Mouse (Mus musculus): ENCODE results near the gene Ifit1bl1. TPM values are rescaled to one million over a fixed set of nuclear protein-coding genes. Genes with fewer than 3 reads are reported as not detected.
"Not testable (repeated sequence)": the region's sequence is repeated elsewhere in the genome, so short reads cannot be mapped to it uniquely, and the experiment has no call there.

Gene Ifit1bl1
- total RNA-seq (2021): 1 to 10 TPM; 1.1 to 1.4 TPM
- long read RNA-seq, partial matches to known transcripts: 2 of 2 reads
- long read RNA-seq, other reads (novel, unspliced or antisense): 0 of 2 reads

DNA sequence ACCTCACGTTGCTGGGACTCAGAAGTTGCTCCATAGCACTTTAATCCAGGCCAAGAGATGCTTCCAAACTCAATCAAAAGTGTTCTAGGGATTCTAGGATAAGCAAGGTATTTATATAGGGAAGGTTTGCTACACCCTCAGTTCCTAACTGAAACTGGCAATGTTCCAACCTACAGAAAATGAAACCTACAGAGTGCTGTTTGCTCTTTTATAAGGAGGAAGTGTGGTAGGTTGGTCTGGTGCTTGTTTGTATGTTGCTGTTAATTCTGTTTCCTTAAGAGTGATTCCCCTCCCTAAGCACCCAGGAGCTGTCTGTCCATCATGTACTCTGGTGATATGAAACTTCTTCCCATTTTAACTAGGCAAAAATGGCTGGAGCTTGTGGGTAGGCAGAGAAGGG is at the start of gene Ifit1bl1:
Gene Ifit1bl1, minus strand, starts transcription at position 69 of the 400 bp plus-strand sequence.
- DNase-seq (ENCODE audit: low spot score in 2 of 2): not testable (repeated sequence)

DNA sequence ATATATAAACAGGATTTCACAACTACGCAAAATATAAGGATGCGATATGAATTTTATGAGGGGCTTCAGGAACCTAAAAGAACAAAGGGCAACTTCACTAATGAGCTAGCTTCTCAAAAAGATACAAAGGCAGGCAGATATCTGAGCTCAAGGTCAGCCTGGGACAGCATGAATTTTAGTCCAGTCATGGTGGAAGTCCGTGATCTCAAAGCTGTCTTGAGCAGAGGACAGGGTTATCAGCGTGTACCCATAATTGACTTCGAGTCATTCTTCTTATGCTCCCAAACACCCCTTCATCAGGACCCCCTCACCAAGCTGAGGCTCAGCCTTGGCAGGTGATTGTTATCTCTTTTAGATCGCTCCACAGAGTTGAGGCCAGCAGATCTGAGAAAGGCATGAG is 49.2 kb upstream of the Ifit1bl1 start:
- DNase-seq (ENCODE audit: low spot score in 2 of 2): no peak

DNA sequence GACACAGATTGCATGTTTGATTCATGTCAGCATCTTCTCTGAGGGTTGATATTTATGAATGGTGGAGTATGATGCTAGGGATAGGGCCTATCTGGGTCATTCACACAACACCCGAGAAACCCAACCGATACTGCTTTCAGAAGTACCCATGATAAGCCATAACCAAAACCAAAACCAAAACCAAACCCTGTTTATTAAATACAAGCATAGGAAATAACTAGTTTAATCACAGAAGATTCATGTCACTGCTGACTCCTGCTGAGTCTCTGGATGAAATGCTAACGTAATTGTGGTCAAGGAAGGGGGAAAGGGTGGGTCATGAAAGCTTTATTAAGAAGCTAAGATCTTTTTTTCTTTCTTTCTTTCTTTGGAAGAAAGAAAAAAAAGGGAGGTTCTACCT is 48.5 kb upstream of the Ifit1bl1 start:
- DNase-seq (ENCODE audit: low spot score in 2 of 2): no peak

DNA sequence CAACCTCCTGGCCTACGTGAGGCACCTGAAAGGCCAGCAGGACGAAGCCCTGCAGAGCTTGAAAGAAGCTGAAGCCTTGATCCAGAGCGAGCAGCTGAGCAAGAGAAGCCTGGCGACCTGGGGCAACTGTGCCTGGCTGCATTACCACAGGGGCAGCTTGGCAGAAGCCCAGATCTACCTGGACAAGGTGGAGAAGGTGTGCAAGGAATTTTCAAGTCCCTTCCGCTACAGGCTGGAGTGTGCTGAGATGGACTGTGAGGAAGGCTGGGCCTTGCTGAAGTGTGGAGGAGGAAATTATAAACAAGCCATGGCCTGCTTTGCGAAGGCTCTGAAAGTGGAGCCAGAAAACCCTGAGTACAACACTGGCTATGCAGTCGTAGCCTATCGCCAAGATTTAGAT is 45.9 kb upstream of the Ifit1bl1 start:
- not testable (repeated sequence) for DNase-seq (ENCODE audit: low spot score in 2 of 2)

DNA sequence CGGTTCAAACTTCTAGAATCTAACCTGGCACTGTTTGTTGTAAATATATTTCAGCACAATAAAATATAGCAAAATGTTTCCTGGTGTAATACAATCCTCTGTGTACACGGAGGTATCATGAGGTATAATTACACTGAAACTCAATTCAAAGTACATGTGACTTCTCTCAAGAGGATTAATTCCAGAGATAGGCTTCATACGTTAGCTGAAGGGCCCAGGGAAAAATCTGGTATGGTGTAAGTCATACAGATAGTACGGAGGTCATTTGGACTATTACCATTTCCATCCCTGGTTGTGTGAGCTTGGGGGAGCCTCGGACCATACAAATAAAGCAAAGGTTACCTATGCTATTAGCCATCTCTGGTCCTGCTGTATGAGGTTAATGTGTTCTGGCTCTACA is 40.9 kb upstream of the Ifit1bl1 start:
- DNase-seq (ENCODE audit: low spot score in 2 of 2): no peak

DNA sequence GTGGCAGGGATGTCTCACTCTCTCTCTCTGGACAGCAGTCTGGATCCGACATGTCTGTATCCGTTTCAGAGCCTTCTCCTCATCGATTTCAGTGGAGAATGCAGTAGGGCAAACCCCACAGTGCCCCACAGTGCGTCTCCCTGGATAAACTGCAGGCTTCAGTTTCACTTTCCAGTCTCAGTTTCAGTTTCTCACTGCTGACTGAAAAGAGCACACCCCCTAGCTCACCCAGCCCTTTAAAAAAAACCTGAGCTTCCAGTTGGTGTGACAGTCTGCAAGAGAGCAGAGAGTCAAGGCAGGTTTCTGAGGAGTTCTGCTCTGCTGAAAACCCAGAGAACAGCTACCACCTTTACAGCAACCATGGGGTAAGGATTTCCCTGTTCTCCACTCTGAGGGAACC is 38.9 kb upstream of the Ifit1bl1 start, which contains the start of the genes Ifit1bl2 and Ifit1:
Gene Ifit1bl2, minus strand, starts transcription at position 121 of the 400 bp plus-strand sequence.
Gene Ifit1, plus strand, starts transcription at position 249 of the 400 bp plus-strand sequence.
- no peak for DNase-seq (ENCODE audit: low spot score in 2 of 2)

DNA sequence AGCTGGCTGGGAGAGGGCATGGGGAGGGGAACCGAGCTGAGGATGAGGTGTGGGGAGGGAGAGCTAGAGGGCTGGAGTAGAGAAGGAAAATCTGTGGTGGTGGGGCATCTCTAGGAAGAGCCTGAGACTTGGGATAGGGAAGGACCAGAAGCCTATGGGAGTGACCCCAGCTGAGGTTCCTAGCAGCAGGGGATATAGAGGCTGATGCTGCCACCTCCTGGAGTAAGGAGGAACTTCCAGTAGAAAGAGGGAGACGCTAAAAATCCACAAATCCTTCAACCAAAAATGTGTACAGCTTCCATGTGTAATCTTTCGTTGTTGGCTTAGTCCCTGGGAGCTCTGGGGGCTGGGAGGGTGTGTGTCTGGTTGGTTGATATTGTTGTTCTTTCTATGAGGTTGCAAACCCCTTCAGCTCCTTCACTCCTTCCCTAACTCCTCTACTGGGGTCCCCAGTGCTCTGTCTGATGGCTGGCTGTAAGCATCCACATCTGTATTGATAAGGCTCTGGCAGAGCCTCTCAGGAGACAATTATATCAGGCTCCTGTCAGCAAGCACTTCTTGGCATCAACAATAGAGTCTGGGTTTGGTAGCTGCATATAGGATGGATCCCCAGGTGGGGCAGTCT is 35.3 kb upstream of the Ifit1bl1 start:
- peak; percentile 66 to 69 for DNase-seq (ENCODE audit: low spot score in 2 of 2)

DNA sequence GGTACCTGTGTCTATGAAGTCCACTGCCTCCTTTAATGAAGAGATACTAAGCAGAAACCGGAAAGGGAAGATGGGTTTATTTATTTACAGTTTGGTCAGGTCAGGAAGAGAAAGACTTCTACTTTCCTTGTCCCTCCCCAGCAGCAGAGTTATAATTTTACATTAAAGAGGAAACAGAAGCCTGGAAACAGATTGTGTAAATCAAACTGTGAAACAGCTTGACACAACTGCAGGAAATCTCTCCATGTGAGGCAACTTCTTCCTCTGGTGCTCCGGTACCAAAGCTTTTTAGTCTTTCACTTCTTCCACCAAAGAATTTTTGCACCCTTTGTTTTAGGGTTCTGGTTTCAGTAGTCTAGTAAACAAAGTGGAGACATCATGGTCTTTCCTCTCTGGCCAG is 31.7 kb upstream of the Ifit1bl1 start:
- DNase-seq (ENCODE audit: low spot score in 2 of 2): no peak

DNA sequence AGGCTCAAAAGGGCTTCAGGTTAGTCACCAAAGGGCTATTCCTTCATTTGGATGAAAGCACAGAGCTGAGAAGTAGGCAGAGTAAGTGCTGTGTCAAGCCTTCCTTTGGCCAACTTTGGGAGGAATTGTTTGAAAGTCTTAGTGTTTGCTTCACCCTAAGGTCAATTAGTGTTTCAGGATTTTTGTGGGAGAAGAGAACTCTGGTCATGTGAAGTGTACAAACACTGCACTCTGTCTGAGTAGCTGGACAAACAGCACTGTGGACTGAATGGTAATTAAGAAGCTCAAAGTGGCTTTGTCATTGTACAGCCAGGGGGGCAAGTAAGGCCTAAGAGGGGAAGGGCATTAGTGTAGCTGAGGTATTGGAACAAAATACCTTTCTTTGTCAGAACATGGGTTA is 29.7 kb upstream of the Ifit1bl1 start:
- no peak for DNase-seq (ENCODE audit: low spot score in 2 of 2)

DNA sequence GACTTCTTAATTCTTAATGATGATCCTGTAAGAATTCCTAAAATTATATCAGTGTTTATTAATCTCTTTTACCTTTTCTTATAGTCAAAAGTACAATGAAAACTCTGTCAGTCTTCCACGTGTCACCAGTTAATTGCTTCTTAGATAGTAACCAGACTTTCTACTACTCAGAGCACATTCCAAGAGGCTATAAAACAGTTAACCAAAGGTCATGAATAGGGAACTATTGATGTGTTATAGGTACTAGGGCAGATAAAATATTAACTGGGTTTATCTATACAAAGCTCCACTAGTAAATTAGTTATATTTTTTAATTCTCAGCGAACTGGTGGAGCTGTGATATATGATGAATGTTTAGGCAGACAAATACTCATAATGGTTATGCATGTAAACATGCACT is 25.7 kb upstream of the Ifit1bl1 start:
- no peak for DNase-seq (ENCODE audit: low spot score in 2 of 2)

DNA sequence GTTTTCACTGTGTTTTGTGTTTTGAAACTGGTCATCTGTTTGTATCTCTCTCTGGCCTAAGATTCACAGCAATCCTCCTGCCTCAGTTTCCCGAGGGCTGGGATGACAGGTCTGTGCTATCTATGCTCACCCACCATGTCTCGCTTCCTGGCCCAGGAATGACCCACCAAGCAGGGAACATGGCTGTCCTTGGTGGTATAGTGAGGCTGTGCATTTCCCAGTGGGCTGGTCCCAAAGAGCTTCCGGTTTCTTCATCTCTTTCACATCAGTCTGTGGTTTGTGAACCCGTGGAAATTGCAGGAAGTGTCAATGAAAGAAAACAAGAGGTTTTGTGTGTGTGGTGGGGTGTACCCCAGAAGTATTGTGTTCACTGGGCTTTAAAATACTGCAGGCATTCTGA is 22.9 kb upstream of the Ifit1bl1 start:
- DNase-seq (ENCODE audit: low spot score in 2 of 2): no peak

DNA sequence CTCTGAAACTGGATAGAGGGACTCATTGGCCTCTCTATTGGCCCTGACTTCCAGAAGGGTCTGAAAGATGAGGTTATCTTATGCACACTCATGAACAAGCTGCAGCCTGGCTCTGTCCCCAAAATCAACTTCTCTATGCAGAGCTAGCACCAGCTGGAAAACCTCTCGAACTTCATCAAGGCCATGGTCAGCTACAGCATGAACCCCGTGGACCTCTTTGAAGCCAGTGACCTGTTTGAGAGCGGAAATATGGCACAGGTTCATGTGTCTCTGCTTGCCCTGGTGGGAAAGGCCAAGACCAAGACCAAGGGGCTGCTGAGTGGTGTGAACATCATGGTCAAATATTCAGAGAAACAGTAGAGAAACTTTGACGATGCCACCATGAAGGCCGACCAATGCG is 22.0 kb upstream of the Ifit1bl1 start:
- no peak for DNase-seq (ENCODE audit: low spot score in 2 of 2)

DNA sequence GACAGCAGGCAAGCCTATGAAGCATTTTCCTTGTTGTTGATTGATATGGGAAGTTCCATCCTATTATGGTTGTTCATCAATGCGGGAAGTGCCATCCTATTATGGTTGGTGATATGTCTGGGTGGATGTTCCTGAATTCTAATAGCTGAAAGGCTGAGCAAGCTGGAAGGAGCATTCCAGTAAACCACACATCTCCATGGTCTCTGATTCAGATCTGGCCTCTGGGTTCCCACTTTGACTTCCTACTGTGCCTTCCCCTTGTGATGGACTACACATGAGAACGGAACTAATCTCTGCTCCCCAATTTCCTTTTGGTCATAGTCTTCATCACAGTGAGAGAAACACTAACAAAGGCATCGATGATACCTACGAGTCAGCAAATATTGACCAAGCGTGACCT is 19.1 kb upstream of the Ifit1bl1 start:
- DNase-seq (ENCODE audit: low spot score in 2 of 2): no peak

DNA sequence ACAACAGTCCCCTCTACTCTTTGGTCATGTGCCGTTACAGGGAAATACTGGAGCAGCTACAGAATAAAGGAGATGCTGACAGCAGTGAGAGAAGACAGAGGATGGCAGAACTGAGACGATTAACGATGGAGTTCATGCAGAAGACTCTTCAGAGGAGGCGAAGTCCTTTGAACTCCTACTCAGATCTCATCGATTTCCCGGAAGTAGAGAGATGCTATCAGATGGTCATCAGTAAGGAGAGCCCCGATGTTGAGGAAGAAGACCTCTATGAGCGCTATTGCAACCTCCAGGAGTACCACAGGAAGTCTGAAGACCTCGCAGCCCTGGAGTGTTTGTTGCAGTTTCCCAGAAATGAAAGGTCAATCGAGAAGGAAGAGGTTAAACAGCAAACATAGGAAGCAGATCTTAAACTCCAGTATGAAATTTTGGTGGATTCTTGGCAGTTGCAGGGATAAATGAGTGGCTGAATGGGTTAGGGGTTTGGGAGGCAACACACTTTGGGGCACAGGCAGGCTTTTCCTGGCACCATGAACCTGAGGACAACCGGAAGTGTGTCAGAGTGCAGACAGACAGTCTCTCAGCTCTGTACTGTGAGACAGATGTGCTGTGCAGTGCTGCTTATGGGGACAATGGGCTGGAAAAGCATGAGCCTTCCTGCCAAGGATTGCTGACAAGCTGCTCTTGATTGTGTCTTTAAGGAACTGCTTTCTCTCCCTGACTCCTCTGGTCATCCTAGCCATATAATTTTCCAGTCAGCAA is 10.7 kb upstream of the Ifit1bl1 start:
- not testable (repeated sequence) for DNase-seq (ENCODE audit: low spot score in 2 of 2)

DNA sequence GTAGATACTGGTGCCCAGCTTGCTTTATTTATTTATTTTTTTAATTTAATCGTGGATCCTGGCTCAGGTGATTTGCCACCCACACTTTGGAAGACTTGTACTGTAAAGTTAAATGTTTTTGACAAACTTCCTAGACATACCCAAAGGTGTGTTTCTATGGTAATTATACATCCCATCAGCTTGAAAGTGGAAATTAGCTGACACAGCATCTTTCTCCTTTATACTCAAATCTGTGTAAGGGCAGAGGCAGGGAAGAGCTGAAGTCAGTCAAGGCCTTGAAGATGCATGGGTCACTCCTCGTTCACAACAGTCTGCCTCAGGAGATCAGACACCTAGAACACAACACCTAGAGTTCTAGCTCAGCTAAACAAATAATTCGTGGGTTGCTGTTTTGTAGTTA is 8.4 kb upstream of the Ifit1bl1 start:
- not testable (repeated sequence) for DNase-seq (ENCODE audit: low spot score in 2 of 2)

DNA sequence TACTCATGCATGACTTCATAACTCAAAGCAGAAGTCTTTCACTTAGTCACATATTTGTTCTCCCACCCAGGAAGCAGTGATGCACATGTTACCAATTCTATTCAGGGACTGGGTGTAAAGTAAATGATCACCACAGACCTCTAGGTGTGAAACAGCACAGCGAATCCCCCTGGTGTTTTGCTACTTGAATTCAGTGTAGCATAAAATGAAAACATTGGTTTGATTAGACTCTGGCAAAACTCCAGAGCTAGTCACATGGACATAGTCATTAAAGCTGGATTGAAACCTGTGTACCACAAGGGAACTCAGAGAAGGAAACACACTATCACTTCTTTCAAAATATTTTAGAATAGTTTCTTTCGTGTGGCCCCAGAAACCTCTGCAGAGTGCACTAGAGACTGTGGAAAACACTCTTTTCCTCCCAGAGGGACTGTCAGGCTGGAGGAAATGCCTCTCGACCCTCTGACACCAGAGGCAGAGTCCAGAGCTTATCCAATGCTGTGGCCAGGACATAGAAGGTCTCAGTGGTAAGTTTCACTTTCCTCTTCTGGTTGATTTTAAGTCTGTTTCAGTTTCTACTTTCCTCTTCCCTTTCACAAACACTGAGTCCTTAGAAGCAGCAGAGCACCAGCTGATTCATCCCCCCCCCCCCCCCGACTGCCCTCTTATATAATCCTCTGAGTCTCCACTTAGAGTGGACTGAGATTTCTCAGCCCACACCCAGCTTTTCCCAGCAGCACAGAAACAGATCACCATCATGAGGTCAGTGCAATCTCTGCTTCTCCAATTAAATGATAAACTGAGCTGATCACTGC is 5.7 kb upstream of the Ifit1bl1 start, which contains the start of gene Ifit3b:
Gene Ifit3b, plus strand, starts transcription at position 734 of the 815 bp plus-strand sequence.
- not testable (repeated sequence) for DNase-seq (ENCODE audit: low spot score in 2 of 2)

DNA sequence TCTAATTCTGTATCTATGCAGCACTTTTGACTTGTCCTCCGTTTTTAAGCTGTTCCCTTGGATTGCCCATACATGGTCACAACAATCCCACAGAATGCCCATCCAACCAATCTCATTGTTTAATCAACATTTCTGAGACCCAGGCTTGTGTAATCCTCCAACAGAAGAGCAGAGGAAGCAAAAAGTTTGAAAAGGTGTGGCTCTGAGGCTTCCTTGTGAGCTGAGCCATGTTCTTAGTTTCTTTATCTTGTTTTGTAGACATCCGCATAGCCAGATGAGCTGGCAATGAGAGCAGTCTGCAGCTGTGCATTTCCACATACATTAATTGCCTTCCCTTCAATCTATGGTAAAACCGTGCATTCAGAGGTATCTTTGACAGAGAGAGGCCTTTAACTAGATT is 3.7 kb upstream of the Ifit1bl1 start:
- no peak for DNase-seq (ENCODE audit: low spot score in 2 of 2)

DNA sequence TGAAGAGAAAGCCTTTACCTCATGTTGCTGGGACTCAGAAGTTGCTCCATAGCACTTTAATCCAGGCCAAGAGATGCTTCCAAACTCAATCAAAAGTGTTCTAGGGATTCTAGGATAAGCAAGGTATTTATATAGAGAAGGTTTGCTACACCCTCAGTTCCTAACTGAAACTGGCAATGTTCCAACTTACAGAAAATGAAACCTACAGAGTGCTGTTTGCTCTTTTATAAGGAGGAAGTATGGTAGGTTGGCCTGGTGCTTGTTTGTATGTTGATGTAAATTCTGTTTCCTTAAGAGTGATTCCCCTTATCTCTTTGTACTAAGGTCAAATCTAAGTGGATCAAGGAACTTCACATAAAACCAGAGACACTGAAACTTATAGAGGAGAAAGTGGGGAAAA is 2.5 kb downstream of the Ifit1bl1 start:
- DNase-seq (ENCODE audit: low spot score in 2 of 2): not testable (repeated sequence)

DNA sequence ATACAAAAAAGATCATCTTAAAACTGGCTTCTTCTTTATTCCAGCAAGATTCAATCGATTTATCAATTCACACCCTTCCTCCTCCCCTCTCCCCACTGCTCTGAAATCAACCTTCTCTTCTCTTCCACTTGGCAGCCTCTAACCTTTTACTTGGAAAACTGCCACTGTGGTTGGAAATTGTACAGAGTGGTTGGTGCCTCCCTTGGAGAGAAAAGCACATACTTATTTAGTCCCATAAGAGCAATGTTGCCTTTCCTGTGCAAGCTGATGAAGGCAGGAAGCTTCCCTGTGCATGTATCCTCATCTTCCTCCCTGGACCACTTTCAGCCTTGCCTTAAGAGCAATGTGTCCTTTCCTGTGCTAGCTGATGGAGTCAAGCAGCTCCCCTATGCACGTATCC is 3.4 kb downstream of the Ifit1bl1 start:
- peak; percentile 45 to 58 for DNase-seq (ENCODE audit: low spot score in 2 of 2)

DNA sequence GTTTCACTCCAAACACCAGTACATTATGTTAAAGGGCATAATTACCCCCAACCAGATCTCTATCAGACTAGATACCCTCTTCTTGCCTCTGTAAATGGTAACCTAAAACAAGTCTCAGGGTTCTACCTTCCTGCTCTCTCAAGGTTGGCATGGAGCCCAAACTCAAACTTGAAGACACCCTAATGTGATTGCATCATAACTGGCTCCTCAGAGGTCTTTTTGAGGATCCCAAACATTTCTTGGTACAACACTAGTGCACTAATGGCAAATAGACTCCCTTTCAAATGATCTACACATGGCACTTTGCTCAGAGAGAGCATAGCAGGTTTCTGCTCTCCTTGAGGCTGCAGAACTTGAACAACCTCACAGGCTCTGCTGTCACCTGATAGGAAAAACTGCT is 4.9 kb downstream of the Ifit1bl1 start:
- DNase-seq (ENCODE audit: low spot score in 2 of 2): no peak

DNA sequence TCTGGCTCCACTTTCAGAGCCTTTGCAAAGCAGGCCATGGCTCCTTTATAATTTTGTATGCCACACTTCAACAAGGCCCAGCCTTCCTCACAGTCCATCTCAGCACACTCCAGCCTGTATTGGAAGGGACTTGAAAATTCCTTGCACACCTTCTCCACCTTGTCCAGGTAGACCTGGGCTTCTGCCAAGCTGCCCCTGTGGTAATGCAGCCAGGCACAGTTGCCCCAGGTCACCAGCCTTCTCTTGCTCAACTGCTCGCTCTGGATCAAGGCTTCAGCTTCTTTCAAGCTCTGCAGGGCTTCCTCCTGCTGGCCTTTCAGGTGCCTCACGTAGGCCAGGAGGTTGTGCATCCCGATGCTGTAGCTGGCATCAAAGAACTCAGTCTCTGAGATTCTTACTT is 7.2 kb downstream of the Ifit1bl1 start:
- not testable (repeated sequence) for DNase-seq (ENCODE audit: low spot score in 2 of 2)

DNA sequence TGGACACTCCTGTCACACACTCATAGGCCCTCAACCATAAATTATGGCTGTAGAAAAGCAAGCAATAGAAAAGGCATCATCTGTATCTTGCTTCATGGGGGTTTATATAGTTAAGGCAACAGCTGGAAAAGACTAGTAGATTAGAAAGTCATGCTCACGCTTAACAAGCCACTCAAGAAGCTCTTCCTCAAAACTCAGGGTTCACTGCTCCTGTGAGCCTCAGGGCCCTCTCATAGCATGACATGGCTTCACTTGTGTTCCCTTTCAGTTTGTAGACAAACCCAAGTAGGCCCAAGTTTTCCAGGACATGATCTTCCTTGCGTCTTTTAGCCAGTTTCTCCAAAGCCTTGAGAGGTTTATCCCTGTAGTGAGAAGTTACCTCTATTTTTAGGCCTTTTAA is 8.3 kb downstream of the Ifit1bl1 start:
- DNase-seq (ENCODE audit: low spot score in 2 of 2): no peak
